Mouse (Mus musculus) left cerebral cortex, postnatal 25 days (tissue): ENCODE data around the gene Rcc2. TPM values are rescaled to one million over a fixed set of nuclear protein-coding genes. Genes with fewer than 3 reads are reported as not detected.

ENCODE experiments used
- DNase-seq, 2 experiments: peaks; one replicate each; pipeline ENCODE4 v3.0.0; 2022; ENCODE audit warnings: low spot score in 2 of 2, mixed read lengths in 1 of 2
- intact Hi-C: fragments of 180-260 bp; cut with DNase I; formaldehyde crosslinking; loops from one replicate; pipeline ENCODE4 v1.15.1; 2025
- total RNA-seq, 2 experiments: library from RNA; stranded (reverse); gene quantifications; 2 replicates each; pipeline ENCODE4 v1.2.3; 2021

Rcc2 gene
- total RNA-seq, 2 experiments from 2014 or later: 80.4 to 84.3 TPM

DNA sequence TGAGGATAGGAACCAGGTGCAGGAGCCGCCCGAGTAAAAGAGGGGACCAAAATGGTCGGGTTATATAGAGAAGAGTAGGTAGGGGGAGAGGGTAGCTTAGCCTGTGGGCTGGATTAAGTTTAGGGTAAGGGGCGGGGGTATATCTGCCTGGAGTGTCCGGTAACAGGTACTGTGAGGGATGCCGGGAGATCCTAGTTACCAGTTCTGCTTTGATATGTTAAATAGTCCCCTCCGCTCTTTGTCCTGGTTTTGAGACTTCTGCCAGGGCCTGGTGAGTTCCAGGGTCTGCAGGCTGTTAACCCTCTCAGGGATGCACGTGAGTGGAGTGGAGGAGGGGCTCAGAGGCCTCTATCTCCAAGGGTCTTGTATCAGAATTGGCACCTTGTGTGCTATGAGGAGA lies 3.3 kb downstream of the Rcc2 start:
- intact Hi-C loops: loop anchor here (5.0 to 10.0 kb wide), 2 partner anchors 259 to 371 kb away; partner anchors contain the start of genes Necap2 and Sdhb
- no peak for DNase-seq

DNA sequence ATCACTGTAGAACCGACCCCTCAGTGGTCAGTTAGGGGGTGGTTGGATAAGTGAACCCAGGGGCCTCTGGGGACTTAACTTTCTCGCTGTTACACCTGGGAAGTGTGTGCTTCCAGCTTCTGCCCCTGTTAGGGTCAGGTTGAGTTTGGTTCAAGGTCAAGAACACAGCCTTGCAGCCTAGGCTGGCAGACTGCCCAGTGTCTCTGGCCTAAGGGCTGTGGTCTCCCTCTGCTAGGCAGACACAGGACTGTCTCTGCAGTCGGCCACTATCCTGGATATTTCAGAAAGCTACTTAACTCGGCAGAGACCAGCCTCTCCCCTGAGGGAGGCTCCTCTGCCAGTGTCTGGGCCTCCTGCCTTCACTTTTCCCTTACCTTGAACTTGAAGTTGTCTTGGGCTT lies 3.8 kb downstream of the Rcc2 start:
- intact Hi-C loops: loop anchor here (5.0 to 10.0 kb wide), 2 partner anchors 258 to 371 kb away; partner anchors contain the start of genes Necap2 and Sdhb
- no peak for DNase-seq

DNA sequence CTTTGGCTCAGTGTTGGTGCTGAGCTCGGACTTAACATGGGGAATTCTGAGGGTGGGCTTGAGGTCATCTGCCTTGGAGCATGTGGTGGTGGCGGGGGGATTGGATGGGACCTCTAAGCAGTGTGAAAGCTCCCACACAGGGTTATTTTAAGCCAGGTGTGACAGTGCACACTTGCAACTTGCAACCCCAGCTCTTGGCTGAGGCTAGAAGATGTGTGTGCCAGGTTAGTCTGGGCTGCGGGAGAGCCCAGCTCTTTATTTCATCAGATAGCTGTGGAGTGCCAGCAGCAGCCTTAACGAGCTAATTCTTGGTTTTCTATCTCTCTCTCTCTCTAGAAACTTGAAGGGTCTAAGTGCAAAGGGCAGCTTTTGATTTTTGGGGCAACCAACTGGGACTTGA lies 7.3 kb downstream of the Rcc2 start:
- intact Hi-C loops: loop anchor here (10.0 kb wide), 1 partner anchor 367 kb away; the partner anchor contains the start of gene Necap2
- DNase-seq: peak in 1 of 2 experiments; percentile 41

DNA sequence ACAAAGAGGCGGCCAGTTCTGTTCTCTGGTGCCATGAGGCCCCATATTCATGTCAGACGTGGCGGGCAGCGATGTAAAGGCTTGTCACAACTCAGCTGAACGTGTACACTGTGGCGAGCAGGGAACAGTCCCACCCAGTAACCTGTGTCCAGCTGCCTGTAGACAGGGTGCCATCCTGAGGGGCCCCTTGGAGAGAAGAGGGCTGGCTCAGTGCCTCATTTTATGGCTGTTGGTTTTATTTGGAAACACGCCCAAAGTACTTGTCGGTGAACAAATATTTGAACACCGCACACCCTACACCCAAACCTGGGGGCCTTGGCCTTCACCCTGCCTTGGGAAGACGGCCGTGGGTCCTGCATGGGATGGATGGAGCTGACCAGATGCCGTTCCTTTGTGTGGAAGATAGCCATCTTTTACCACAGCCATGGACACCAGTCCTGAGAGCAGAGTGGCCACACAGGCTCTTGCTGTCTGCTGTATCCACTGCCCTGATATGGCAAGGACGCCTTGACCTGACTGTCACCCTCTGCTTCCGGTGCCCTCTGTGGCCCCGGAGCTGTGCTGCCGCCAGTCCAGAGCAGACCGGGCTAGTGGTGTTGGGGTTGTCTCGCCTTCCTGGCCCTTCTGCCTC lies 8.1 kb downstream of the Rcc2 start:
- DNase-seq: no peak
- intact Hi-C loops: loop anchor here (10.0 kb wide), 1 partner anchor 366 kb away; the partner anchor contains the start of gene Necap2

DNA sequence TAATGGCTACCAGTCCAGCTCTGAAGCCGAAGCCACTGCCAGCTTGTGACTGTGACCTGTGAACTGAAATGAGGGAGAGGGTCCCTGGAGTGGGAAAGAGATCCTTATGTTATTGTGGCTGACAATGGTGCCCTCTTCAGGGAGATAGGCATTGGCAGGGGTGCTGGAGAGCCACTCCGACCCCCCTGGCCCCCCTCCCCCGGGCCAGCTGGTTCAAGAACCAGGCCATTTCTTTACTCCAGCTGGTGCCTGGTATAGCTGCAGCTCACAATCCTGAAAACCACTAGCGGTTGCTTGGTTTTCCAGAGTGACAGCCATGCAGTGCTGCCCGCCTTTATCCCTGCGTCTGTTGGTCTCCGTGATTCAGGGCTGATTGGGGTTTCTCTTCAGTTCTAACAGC lies 8.8 kb downstream of the Rcc2 start:
- intact Hi-C loops: loop anchor here (10.0 kb wide), 1 partner anchor 366 kb away; the partner anchor contains the start of gene Necap2
- DNase-seq: no peak

DNA sequence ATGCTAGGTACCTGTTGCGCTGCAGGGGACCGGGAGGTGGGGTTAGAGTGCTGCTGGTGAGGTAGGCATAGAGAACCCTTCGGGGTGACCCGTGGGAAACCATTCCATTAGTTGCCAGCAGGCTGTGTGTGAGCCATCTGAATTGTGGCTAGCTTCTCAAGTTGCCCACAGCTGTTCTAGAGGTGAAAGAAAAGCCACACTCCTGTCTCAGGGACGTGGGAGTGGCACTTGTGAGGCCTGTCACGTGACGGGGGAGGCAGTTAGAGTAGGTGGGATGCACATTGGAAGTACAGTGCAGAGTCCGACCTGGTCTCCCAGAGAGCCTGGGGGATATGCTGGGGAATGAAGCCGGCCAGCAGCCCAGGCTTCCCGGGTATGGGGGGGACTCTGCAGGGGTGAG lies 9.3 kb downstream of the Rcc2 start:
- DNase-seq: no peak
- intact Hi-C loops: loop anchor here (10.0 kb wide), 1 partner anchor 365 kb away; the partner anchor contains the start of gene Necap2

DNA sequence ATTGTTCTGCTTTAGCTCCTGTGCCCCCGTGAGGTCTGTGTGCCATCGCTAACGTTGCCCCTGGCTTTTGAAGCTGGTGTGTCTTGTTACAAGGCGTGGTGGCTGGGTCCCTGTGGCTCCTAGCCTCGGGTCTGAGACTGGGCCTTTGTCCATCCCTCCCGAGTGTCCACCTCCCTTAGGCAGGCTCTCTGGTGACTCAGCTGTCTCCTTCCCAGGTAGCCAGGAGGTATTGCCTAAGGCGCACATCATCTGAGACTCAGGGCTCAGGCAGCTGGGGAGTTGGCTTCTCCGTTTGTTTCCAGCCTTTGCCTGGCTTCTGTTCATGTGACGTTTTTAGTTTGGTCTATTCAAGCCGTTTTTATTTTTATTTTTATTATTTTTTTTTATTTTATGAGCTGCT lies 10.4 kb downstream of the Rcc2 start:
- intact Hi-C loops: no loop called here

DNA sequence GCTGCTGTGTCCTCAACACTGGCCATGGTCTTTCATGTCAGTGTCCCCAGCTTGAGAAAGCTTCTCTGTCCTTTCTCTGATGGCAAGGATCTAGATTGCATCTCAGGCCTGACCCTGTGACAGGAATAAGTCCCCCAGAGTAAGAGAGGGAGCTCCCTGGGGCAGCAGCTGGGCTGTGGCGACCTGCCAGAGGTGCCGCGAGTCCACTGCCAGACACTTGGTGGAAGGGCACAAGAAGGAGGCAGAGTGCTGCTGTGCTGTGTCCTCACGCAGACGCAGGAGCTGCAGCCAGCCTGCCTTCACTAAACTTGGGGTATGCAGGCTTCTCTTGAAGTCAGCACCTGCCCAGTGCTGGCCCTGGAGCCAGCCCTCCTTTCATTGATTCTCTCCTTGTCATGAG lies 11.0 kb downstream of the Rcc2 start:
- intact Hi-C loops: no loop called here
- DNase-seq: no peak

More for the DNA sequence above, 10.4 kb downstream of the Rcc2 start:
- DNase-seq: peak in 1 of 2 experiments; percentile 37

DNA sequence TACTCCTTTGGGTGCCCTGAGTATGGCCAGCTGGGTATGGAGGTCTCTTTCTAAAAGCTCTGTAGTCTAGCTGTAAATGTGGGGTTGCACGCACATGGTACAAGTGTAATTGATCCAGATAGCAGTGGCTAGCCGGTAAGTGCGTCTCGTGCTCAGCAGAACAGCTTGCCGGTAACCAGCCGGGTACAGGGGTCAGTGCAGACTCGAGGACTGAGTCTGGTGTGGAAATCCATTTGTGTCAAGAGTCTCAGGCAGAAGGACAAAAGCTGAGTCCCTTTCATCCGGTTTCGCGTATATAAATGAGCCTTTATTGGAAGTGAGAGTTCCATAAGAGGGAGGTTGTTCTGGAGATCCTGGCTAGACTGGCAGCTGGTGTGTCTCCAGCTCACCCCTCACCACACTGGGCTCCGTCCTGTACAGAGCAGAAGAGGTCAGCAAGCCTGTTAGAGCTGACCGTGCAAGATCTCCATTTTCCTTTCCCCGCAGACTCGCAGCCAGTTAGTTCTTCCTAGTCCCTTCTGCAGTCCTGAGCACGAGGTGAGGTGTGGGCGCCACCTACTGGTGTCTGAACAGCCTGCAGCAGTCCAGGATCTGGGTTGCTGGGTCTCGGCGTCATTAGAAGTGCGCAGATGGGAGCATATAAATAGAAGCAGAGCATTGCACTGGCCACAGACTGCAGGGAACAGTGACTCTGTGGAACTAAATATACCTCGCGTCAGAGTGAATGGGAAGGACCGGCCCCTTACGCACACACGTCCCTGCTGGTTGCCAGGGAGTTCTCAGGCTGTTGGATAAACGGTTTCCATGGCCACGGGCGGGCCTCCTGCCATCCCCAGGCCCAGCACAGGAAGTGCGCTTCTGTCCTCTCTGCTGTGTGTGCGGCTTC lies 13.4 kb downstream of the Rcc2 start:
- peak; percentile 98 to 99 for DNase-seq
- intact Hi-C loops: loop anchor here (1.0 kb wide), 2 partner anchors 11 to 34 kb away; no protein-coding TSS in a partner anchor

DNA sequence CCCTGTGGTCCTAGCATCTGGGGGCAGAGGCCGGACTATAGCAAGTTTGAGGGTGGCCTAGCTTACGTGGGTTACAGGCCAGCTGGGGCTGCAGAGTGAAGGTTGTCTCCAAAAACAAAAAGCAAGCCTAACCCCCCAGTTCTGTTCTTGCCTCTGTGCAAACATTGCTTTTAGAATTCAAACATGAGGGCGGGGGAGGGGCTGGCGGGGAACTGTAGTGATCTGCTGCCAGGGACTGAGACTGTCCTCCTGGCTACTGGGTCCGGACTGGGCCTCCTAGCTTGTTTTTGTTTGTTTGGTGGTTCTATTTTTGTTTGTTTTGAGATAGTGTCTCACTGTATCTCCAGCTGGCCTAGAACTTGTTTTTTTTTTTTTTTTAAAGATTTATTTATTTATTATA lies 14.2 kb downstream of the Rcc2 start:
- DNase-seq: no peak
- intact Hi-C loops: loop anchor here (1.0 kb wide), 1 partner anchor 35 kb away; no protein-coding TSS in a partner anchor

DNA sequence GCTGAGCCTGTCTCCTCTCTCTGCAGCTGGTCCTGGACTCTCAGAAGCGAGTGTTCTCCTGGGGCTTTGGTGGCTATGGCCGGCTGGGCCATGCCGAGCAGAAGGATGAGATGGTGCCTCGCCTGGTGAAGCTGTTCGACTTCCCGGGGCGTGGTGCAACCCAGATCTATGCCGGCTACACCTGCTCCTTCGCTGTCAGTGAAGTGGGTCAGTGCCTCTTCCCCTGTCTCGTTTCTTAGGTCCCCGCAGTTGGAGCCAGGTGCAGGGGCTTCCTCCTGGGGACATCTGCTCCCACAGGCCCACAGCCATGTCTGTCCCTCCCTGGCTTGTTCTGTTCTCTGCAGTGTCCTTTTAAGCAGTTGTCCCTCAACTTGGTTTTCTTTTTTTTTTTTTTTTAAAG lies 16.7 kb downstream of the Rcc2 start:
- intact Hi-C loops: no loop called here
- DNase-seq: no peak

DNA sequence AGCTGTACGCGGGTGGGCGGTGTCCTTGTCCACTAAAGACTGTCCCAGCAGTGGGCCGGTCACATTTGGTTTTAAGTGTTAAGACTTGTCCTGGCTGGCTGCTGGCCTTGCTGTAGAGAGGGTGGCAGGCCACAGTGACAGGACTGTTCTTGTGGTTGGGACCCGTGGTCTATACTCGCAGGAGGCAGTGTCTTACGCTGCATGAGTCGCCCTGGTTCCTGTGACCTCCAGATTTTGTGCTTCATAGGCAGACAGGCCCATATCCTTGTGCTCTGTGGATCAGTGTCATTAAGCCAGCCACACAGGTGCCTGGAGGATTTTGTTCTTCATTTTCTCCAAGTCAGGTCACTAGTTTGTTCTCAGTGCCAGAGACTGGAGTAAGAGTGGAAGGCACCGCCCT lies 18.1 kb downstream of the Rcc2 start:
- DNase-seq: no peak
- intact Hi-C loops: no loop called here

DNA sequence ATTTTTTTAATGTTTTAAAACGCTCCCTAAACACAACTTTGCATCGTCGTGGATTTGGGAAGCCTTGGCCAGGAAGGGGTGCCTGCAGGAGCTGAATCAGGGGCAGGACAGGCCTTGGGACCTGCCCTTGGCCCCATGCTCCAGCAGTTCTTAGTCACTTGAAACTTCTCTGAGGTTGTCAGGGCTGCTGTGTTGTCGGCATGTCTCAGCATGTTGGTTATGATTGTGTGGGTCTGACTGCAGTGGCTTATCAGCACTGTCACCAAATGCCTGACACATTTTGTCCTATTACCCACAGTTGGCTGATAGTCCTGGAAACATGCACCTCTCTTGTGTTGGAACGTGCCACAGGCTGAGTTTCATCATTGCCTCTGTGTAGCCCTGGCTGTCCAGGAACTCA lies 19.8 kb downstream of the Rcc2 start:
- intact Hi-C loops: no loop called here
- no peak for DNase-seq

DNA sequence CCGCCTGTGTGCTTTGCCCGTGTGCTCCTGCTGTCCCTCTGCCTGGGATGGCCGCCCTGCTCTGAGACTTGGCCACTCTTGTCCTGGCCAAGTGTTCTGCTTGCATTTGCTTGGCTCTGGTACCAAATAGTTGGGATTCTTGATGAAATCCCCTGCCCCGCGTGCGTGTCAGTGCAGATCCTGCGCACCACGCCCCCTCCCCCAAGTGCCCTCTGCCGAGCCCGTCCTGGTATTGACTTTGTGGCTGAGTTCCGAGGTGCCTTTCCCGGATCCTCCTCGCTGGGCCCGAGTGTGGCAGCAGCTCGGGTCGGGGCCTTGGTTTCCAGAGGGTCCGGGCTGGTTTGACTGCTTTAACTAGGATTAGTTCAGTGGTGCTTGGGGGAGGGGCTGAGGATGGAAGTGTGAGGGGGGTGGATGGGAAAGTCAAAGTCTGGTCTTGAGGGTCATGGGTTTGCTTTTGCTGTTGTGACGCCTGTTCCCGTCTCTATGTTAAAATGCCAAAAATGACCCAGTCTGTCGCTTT lies 21.7 kb downstream of the Rcc2 start:
- intact Hi-C loops: no loop called here
- DNase-seq: no peak

DNA sequence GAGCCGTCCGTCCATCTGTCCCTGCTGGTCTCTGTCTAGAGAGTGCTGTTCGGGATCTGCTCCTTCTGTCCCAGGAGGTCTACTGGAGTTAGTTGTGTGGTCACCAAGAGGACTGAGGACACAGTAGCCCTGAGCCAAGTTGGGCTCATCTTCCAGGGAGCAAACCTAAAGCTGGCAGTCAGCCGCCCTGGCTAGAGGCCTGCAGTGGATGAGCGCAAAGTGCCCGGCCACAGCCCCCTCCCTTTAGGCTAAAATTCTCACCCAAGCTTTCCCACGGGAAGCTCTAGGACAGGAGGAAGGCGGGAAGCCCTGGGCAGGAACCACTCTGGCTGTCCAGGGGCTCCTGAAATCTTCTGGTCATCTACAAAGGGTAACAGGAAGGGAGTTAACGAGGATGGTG lies 22.4 kb downstream of the Rcc2 start:
- intact Hi-C loops: no loop called here
- no peak for DNase-seq

DNA sequence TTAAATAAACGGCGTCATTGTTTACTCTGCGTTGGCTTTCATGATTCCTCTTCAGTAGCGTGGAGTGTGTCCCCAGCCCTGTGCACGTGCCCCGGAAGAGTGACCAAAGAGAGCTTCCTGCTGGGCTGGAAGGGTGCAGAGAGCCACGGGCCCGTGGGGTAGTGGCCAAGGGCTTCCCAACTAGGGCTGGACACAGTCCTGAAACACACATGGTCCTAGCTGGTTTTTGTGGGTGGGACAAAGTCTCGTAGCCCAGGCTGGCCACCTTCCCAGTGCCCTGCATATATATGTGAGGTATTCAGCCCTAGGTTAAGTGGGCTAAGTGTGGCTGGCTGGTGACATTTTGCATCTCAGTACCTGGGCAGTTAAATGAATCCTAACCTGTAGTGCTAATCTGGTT lies 22.9 kb downstream of the Rcc2 start:
- intact Hi-C loops: no loop called here
- DNase-seq: no peak

DNA sequence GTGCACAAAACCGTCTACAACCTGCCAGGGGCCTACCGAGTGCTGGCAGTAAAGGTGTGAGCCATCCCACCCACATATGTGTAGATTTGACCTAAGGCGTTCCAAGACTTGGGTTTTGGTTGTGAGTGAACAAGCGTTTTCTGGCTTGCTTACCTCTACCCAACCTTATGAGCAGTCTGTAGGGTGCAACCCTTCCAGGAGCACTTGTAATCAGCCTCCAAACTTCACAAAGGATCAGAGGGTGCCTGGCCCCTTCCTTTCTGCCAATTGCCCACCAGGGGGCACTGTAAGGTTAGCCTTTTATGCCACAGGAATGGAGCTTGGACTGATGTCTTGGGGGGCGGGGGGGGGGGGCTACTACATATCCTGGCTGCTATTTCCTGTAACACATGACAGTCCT lies 23.5 kb downstream of the Rcc2 start:
- no peak for DNase-seq
- intact Hi-C loops: loop anchor here (2.0 kb wide), 2 partner anchors 21 to 179 kb away; no protein-coding TSS in a partner anchor

DNA sequence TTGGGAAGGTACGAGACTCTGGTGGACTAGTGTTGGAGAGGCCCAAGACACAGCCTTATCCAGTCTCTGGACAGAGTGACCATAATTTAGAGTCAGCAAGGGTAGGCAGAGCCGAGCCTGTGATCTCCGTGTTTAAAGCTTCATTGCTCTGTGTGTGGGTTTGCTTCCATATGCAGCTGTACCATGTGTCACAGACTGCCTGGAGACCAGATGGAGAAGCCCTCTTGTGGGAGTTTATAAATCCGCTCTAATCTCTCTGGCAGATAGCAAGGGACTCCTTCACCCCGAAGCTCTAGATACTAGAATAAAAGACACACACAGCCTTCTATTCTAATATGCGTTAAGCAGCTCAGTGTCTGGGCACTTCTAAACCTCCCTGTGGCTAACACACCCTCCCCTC lies 24.4 kb downstream of the Rcc2 start:
- intact Hi-C loops: loop anchor here (2.0 kb wide), 2 partner anchors 20 to 178 kb away; no protein-coding TSS in a partner anchor
- peak; percentile 42 to 83 for DNase-seq

DNA sequence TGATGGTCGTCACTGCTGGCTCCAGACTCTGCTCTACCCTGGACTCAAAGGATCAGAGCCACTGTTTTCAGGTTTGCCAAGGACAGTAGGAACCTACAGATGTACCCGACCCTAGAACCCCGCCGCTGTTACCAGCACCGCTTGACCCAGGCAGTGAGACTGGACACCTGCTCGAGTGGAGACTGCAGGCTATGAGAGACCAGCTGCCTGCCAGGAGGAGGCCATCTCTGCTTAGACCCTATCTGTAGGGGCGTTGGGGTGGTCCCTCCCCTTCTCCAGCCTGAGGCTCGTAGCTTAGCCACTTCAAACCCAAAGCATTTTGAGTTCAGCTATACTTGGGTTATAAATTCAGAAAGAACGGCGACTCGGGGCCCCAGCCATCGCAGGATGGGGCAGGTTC lies 26.6 kb downstream of the Rcc2 start:
- no peak for DNase-seq
- intact Hi-C loops: no loop called here

DNA sequence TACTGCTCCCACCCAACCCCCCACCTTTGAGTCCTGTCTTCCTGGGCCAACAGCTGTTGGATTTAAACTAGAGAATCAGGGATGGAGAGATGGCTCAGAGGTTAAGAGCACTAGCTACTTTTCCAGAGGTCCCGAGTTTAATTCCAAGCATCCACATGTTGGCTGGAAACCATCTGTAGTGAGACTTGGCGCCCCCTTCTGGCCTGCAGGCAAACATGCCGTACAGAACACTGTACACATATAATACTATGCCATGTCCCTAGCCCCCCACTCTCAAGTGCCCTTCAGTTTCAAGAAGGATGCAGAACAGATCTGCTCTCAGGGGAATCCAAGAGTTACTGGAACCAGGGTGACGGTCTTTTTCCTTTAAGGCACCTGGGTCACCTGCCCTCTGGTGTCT lies 31.3 kb downstream of the Rcc2 start:
- no peak for DNase-seq
- intact Hi-C loops: no loop called here
